ENCODE assay signal across 12 mouse cellular contexts in genomic region chr13:48913680-48914079, GRCm38 (mm10). TPM values are rescaled to one million over a fixed set of nuclear protein-coding genes. Genes with fewer than 3 reads are reported as not detected.
DNase-seq lines count a peak whose midpoint lies in the region; ATAC-seq and TF ChIP-seq lines count a peak whose summit lies in the region.
"Had no signal": no experiment of that assay in that cellular context is flagged by ENCODE, and none has a peak within 500 bp of the region (broad histone marks: within the 10 kb centered on the region; RNA-seq: fewer than 3 reads in every experiment).

No protein-coding gene starts in this region.

- H3K9me3 ChIP-seq in hindbrain, postnatal 0 days (ENCODE audit: low read length): no peaks in the 10 kb centered on the region
- no peaks in the 10 kb centered on the region for H3K9me3 ChIP-seq in hindbrain, embryonic 16.5 days (ENCODE audit: control insufficient read depth, low read length)
- no peaks in the 10 kb centered on the region for H3K9me3 ChIP-seq in hindbrain, embryonic 12.5 days (replicated peaks)
- H3K9me3 ChIP-seq: limb, embryonic 15.5 days had no signal

- ATAC-seq in hindbrain, postnatal 0 days: no peak
- no peak for ATAC-seq in hindbrain, embryonic 16.5 days
- no peak for ATAC-seq in hindbrain, embryonic 12.5 days (ENCODE audit: low FRiP score)
- ATAC-seq in megakaryocyte, adult 5-6 weeks (ENCODE audit: poor library complexity, severe bottlenecking): no peak

- H3K36me3 ChIP-seq in hindbrain, postnatal 0 days (ENCODE audit: insufficient read depth, low read length): peaks cover 36% of the 10 kb centered on the region; the same call in 1 of the 2 replicates
- H3K36me3 ChIP-seq in hindbrain, embryonic 16.5 days (ENCODE audit: control insufficient read depth, insufficient read depth, low read length): peaks cover 8% of the 10 kb centered on the region
- peaks cover 57% of the 10 kb centered on the region for H3K36me3 ChIP-seq in hindbrain, embryonic 12.5 days

- no peaks in the 10 kb centered on the region for H3K4me1 ChIP-seq in hindbrain, postnatal 0 days (ENCODE audit: insufficient read depth, low read length)
- no peaks in the 10 kb centered on the region for H3K4me1 ChIP-seq in hindbrain, embryonic 16.5 days (ENCODE audit: control insufficient read depth, insufficient read depth, low read depth, low read length)
- no peaks in the 10 kb centered on the region for H3K4me1 ChIP-seq in hindbrain, embryonic 12.5 days
- H3K4me1 ChIP-seq: limb, embryonic 15.5 days had no signal

- 41% methylated on average over 1 of the region's 1 CpGs for WGBS in hindbrain, postnatal 0 days
- 64% methylated on average over 1 of the region's 1 CpGs for WGBS in hindbrain, embryonic 16.5 days
- 94% methylated on average over 1 of the region's 1 CpGs for whole genome bisulfite sequencing in hindbrain, embryonic 12.5 days

- peak; percentile 18 for DNase-seq in hindbrain, postnatal 0 days (ENCODE audit: low spot score)
- DNase-seq in urinary bladder, postnatal 14 days (ENCODE audit: low spot score): peak; percentile 41
- no peak for DNase-seq in urinary bladder, adult 18-20 months (ENCODE audit: low spot score in 2 of 2)
- peak; percentile 88 for DNase-seq in adrenal gland, postnatal 14 days
- peak; percentile 53 for DNase-seq in testis, postnatal 14 days (ENCODE audit: low spot score)
- DNase-seq: layer of hippocampus, adult 9-11 months; right cerebral cortex, postnatal 14 days had no signal

- H3K4me3 ChIP-seq in hindbrain, postnatal 0 days (ENCODE audit: low read length): no peak overlapping the region
- no peak overlapping the region for H3K4me3 ChIP-seq in hindbrain, embryonic 16.5 days (ENCODE audit: low read length)
- no peak overlapping the region for H3K4me3 ChIP-seq in hindbrain, embryonic 12.5 days
- H3K4me3 ChIP-seq: limb, embryonic 15.5 days had no signal

- no peak overlapping the region for H3K4me2 ChIP-seq in hindbrain, postnatal 0 days (ENCODE audit: low read depth, low read length)
- H3K4me2 ChIP-seq in hindbrain, embryonic 16.5 days (ENCODE audit: low read length): no peak overlapping the region
- H3K4me2 ChIP-seq in hindbrain, embryonic 12.5 days (replicated peaks): no peak overlapping the region
- H3K4me2 ChIP-seq: limb, embryonic 15.5 days had no signal

- no peak for TF ChIP-seq CTCF in hindbrain, postnatal 0 days (IDR thresholded peaks at IDR 0.05; ENCODE audit: low read depth)

- no peak overlapping the region for H3K9ac ChIP-seq in hindbrain, postnatal 0 days (replicated peaks; ENCODE audit: low read length)
- no peak overlapping the region for H3K9ac ChIP-seq in hindbrain, embryonic 16.5 days (ENCODE audit: low read depth, low read length)
- H3K9ac ChIP-seq in hindbrain, embryonic 12.5 days: no peak overlapping the region
- H3K9ac ChIP-seq: limb, embryonic 15.5 days had no signal

- no peaks in the 10 kb centered on the region for H3K27me3 ChIP-seq in hindbrain, postnatal 0 days (ENCODE audit: insufficient read depth, low read length)
- no peaks in the 10 kb centered on the region for H3K27me3 ChIP-seq in hindbrain, embryonic 16.5 days (replicated peaks; ENCODE audit: control insufficient read depth, insufficient read depth, low read length)
- no peaks in the 10 kb centered on the region for H3K27me3 ChIP-seq in hindbrain, embryonic 12.5 days
- H3K27me3 ChIP-seq: limb, embryonic 15.5 days had no signal

- H3K27ac ChIP-seq in hindbrain, postnatal 0 days: no peak overlapping the region
- no peak overlapping the region for H3K27ac ChIP-seq in hindbrain, embryonic 16.5 days (ENCODE audit: low read depth, low read length)
- no peak overlapping the region for H3K27ac ChIP-seq in hindbrain, embryonic 12.5 days
- H3K27ac ChIP-seq: limb, embryonic 15.5 days; macrophage had no signal

RNA-seq across cellular contexts. Expression of gene Phf2, which starts 42.8 kb away (rescaled TPM):
- 24.2 and 25.0 TPM in 2 replicates for total RNA-seq in hindbrain, postnatal 0 days (2014; rRNA removed)
- polyA plus RNA-seq in hindbrain, postnatal 0 days (2015; fragmentation: Nextera tagmentation; extraction: Ambion mirVana): 4.7 and 4.8 TPM in 2 replicates
- polyA plus RNA-seq in hindbrain, embryonic 16.5 days (2015; fragmentation: Nextera tagmentation; extraction: Ambion mirVana): 6.1 and 7.2 TPM in 2 replicates
- 39.4 and 43.0 TPM in 2 replicates for total RNA-seq in adrenal gland, postnatal 14 days (2021)
- polyA plus RNA-seq in hindbrain, embryonic 12.5 days (2016; fragmentation: Nextera tagmentation; extraction: Ambion mirVana): 10.7 and 11.3 TPM in 2 replicates
- 24.8 and 26.8 TPM in 2 replicates for total RNA-seq in megakaryocyte, adult 5-6 weeks (2015)
- total RNA-seq in megakaryocyte, adult 5-6 weeks (2017): 9.9 and 15.3 TPM in 2 replicates

RNA-seq across cellular contexts. Expression of gene Fam120a, which starts 54.1 kb away (rescaled TPM):
- 68.3 and 76.3 TPM in 2 replicates for total RNA-seq in hindbrain, postnatal 0 days (2014; rRNA removed)
- 10.3 and 11.1 TPM in 2 replicates for polyA plus RNA-seq in hindbrain, postnatal 0 days (2015; fragmentation: Nextera tagmentation; extraction: Ambion mirVana)
- 9.8 and 10.9 TPM in 2 replicates for polyA plus RNA-seq in hindbrain, embryonic 16.5 days (2015; fragmentation: Nextera tagmentation; extraction: Ambion mirVana)
- total RNA-seq in adrenal gland, postnatal 14 days (2021): 164 and 165 TPM in 2 replicates
- 15.6 and 17.0 TPM in 2 replicates for polyA plus RNA-seq in hindbrain, embryonic 12.5 days (2016; fragmentation: Nextera tagmentation; extraction: Ambion mirVana)
- total RNA-seq in megakaryocyte, adult 5-6 weeks (2015): 191 and 192 TPM in 2 replicates
- total RNA-seq in megakaryocyte, adult 5-6 weeks (2017): 118 and 132 TPM in 2 replicates

Comparison
In these comparisons a context has a peak if more than half of its experiments do, and no peak if none do; other contexts are left out.
1. DNase-seq: peak in hindbrain, postnatal 0 days (single experiment), urinary bladder, postnatal 14 days (single experiment), adrenal gland, postnatal 14 days (single experiment) and testis, postnatal 14 days (single experiment); none in urinary bladder, adult 18-20 months (0 of 2).